Mouse (Mus musculus) c-Kit-negative CD71-positive TER-119-positive erythroid progenitor cells, embryonic 14.5 days (primary cell): ENCODE results near the gene Krt81.

Experiments used
- DNase-seq: peaks from one replicate; pipeline ENCODE4 v3.0.0-alpha.2; 2013; ENCODE audit warnings: low read depth, low spot score

The Krt81 gene

GRCm38 (mm10) chr15:101454774-101455173, 8.8 kb downstream of the Krt81 start:
- DNase-seq = no peak

DNA sequence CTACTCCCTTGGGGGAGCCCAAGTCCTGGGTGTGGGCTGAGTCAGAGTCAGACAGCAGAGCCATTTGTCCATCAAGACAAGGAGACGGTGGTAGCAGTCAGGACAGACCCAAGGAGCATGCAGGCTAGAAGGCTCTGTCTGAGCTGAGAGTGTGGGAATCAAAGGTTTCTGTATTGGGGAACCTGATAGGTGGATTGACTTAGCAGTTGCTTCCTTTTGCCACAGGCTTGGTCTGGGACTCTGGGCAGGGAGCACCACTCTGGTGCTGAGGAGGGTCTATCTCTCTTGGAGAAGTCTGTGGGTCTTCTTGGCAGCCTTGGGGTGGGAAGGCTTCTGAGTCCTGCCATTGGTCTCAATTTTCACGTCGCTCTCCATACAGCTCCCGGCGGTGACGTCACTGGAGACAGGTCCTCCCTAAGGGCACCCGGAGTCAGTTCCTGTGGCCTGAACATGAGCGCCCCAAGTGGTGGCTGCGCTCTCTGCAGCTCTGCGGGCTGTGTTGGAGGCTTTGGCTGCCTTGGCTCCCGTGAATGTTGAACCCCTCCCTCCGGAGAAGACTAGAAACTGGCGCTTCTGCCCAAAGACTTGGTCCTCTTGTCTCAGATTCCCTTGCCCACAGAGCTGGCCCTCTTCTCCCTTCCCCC, 10.3 kb downstream of the Krt81 start:
- DNase-seq = no peak

DNA sequence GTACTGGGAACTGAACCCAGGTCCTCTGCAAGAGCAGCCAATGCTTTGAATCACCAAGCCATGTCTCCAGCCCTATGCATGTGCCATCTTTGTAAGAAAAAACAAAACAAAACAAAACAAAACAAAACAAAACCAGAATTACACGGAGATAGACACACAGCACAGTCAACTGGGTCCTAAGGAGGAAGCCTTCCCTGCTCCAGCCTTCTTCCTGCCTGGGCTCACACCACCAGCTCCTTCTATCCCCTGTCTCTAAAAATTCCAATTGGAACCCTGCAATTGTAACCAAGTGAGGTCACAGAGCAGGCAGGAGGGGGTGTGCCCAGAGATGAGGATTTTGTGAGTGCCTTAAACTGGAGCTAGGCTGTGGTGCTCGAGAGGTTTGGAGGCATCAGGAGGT, 16.1 kb downstream of the Krt81 start, which contains the start of gene Krt88:
Krt88 (plus strand) TSS at position 301 of the 400 bp plus-strand sequence.
- DNase-seq = no peak

- DNase-seq = no peak
Observed at GRCm38 (mm10) chr15:101446572-101446971, 17.0 kb downstream of the Krt81 start.

- no peak for DNase-seq
Observed at GRCm38 (mm10) chr15:101440837-101441236, 22.7 kb downstream of the Krt81 start.

GRCm38 (mm10) chr15:101438555-101438954, 25.0 kb downstream of the Krt81 start, which contains the start of gene Krt87:
Gene Krt87, minus strand, starts transcription at chr15:101438804.
- no peak for DNase-seq

DNA sequence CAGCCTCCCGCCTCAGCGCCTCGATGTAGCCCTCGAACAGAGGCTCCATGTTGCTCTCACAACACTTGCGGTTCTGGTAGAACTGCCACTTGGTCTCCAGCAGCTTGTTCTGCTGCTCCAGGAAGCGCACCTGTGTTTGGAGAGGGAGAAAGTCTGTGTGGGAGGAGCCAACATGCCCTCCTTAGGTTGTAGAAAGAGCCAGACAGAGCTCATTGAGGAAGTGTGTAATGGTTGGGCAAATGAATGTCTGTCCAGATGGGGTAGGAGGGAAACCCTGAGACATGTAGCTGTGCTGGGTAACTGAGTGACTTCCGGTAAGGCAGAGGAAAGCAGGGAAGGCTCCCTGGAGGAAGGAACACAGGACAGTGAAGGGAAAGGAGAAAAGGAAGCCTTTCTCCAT, 26.9 kb downstream of the Krt81 start:
- DNase-seq = no peak

GRCm38 (mm10) chr15:101424914-101425313, 38.6 kb downstream of the Krt81 start:
- DNase-seq = no peak

- no peak for DNase-seq
Observed at GRCm38 (mm10) chr15:101420903-101421302, 42.6 kb downstream of the Krt81 start.

- no peak for DNase-seq
Observed at GRCm38 (mm10) chr15:101418950-101419349, 44.6 kb downstream of the Krt81 start.

DNA sequence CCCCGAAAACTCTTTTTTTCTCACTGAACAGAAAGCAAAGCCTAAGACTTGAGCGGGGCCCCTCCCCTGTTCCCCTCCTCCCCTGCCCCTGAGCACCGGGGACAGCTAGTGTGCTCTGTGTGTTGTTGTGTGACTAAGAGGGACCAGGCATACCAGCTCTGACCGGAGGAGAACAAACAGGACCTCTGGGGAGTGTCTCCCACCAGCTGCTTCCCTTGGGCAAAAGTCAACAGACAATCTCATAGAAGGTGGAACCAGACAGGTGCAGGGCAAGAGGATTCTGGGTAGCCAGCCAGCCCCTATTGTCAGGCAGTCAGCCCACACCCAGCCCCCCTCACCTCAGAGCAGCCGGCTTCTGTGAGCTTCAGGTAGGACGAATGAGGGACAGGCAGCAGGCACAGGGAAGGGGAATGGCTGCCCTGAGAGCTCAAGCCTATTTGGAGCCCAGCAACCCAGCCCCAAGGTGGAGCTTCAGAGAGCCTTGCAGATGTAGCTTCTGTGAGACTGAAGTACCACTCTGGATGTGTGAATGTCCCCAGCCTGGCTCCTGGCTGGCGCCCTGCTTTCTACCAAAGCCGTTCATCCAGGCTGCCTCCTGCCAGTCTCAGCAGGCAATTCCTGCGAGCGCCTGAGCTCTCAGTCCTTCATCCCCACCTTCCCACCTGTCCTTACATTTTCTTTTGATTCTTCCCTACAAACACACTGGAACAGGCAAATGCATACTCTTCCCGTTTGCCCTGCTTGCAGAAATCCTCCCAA, 48.6 kb downstream of the Krt81 start:
- DNase-seq = no peak

DNA sequence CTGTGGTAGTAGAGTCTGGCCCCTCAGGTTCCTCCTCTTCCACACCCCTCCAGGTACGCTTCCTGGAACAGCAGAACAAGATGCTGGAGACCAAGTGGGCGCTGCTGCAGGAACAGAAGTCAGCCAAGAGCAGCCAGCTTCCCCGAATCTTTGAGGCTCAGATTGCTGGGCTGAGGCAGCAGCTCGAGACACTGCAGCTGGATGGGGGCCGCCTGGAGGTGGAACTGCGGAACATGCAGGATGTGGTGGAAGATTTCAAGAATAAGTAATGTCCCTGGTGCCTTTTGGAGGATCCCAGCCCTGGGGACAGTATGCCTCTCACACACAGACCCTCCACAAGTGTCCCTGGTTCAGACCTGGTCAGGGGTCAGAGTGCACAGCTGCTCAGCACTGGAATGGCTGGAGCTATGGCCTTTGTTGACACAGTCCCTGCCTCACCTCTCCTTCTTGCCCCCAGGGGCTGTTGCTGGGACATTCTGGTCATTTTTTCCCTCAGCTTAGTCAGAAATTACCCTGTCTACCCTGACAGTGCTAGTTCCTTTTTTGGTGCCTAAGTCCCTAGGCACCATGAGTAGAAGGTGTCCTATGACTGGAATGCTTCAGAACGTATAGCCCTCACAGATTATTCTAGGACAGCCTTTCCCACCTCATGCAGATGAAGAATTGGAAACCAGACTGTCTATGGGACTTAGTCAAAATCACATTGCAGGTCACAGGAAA, 49.5 kb downstream of the Krt81 start:
- no peak for DNase-seq

- DNase-seq = no peak
Observed at GRCm38 (mm10) chr15:101412188-101412587, 51.4 kb downstream of the Krt81 start.

GRCm38 (mm10) chr15:101410775-101411174, 52.8 kb downstream of the Krt81 start, which contains the start of gene Krt7:
Gene Krt7, plus strand, starts transcription at chr15:101411043.
- no peak for DNase-seq
